Mouse (Mus musculus) testis, adult 2 months (tissue): ENCODE measurements around the gene Slc15a2. TPM values are rescaled to one million over a fixed set of nuclear protein-coding genes. Genes with fewer than 3 reads are reported as not detected.

Experiments used
- H3K27ac ChIP-seq: fragments of 200-500 bp; 2 replicates; pipeline ENCODE4 v1.5.1; 2012; ENCODE audit warnings: low read depth, low read length; ENCODE audit not compliant: control insufficient read depth, insufficient read depth
- H3K27me3 ChIP-seq: fragments of 200-500 bp; 2 replicates; pipeline ENCODE4 v1.6.1; 2012; ENCODE audit warnings: mild to moderate bottlenecking, low read length, moderate library complexity; ENCODE audit not compliant: control insufficient read depth, insufficient read depth
- H3K36me3 ChIP-seq: fragments of 200-500 bp; 2 replicates; pipeline ENCODE4 v1.6.1; 2012; ENCODE audit warnings: mild to moderate bottlenecking, low read length; ENCODE audit not compliant: control insufficient read depth, insufficient read depth
- H3K4me1 ChIP-seq: fragments of 200-500 bp; 2 replicates; pipeline ENCODE4 v1.6.1; 2012; ENCODE audit warnings: low read length; ENCODE audit not compliant: control insufficient read depth, insufficient read depth
- H3K4me3 ChIP-seq: fragments of 200-500 bp; 2 replicates; pipeline ENCODE4 v1.5.1; 2012; ENCODE audit warnings: low read depth, mild to moderate bottlenecking, low read length, moderate library complexity, mixed read lengths; ENCODE audit not compliant: control insufficient read depth
- CTCF ChIP-seq: fragments of 200-500 bp; IDR thresholded peaks from 2 replicates; pipeline ENCODE4 v1.5.1; 2012; ENCODE audit warnings: low read depth, mild to moderate bottlenecking, inconsistent platforms, low read length, moderate library complexity; ENCODE audit not compliant: control insufficient read depth, insufficient read depth, insufficient replicate concordance
- POLR2A ChIP-seq: fragments of 200-500 bp; IDR thresholded peaks from 2 replicates; pipeline ENCODE4 v1.6.1; 2012; ENCODE audit warnings: low read depth, mild to moderate bottlenecking, inconsistent platforms, low read length, moderate library complexity; ENCODE audit not compliant: control insufficient read depth
- polyA plus RNA-seq: library from polyadenylated mRNA; depleted of rRNA; stranded (reverse); fragments of >200 nt; gene quantifications from 2 replicates; pipeline ENCODE4 v1.2.3, GENCODE M21; 2012

The Slc15a2 gene
- polyA plus RNA-seq, 1 experiment = 0.62 TPM

DNA sequence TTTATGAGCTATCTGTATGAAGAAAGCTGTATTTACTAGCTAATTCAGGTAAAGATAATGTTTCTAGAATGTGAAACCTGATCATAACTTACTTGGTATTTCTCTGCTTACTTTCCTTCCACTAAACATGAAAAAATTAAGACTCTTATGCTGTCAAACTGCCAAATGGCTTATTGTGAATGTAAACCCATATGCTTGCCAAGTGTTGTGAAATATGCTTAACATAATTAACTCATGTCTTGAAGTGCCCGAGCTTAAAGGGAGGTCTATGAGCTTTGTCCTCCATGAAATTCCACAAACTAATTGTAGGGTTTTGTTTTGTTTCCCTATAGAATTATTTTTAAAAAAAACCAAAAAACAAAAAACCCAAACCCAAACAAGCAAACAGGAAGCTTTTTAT lies 50.9 kb downstream of the Slc15a2 start:
- TF ChIP-seq CTCF (no peak), POLR2A (no peak)
- H3K4me3 ChIP-seq = no peak overlapping the region
- H3K27me3 ChIP-seq = no peaks in the 10 kb centered on the region
- no peaks in the 10 kb centered on the region for H3K4me1 ChIP-seq
- H3K27ac ChIP-seq = no peak overlapping the region
- no peaks in the 10 kb centered on the region for H3K36me3 ChIP-seq

GRCm38 (mm10) chr16:36732572-36732971 lies 52.2 kb downstream of the Slc15a2 start:
- TF ChIP-seq POLR2A (no peak), CTCF (no peak)
- no peaks in the 10 kb centered on the region for H3K4me1 ChIP-seq
- H3K36me3 ChIP-seq = no peaks in the 10 kb centered on the region
- H3K4me3 ChIP-seq = no peak overlapping the region
- no peaks in the 10 kb centered on the region for H3K27me3 ChIP-seq
- H3K27ac ChIP-seq = no peak overlapping the region

- TF ChIP-seq CTCF = no peak
- no peaks in the 10 kb centered on the region for H3K36me3 ChIP-seq
- H3K27me3 ChIP-seq = no peaks in the 10 kb centered on the region
- no peak overlapping the region for H3K27ac ChIP-seq
- H3K4me3 ChIP-seq = no peak overlapping the region
- no peaks in the 10 kb centered on the region for H3K4me1 ChIP-seq
Measured at GRCm38 (mm10) chr16:36728959-36729358, 55.8 kb downstream of the Slc15a2 start.

- TF ChIP-seq CTCF (no peak), POLR2A (no peak)
- Histone ChIP-seq H3K27ac (no peak overlapping the region), H3K27me3 (no peaks in the 10 kb centered on the region), H3K36me3 (no peaks in the 10 kb centered on the region), H3K4me1 (peaks cover 6% of the 10 kb centered on the region), H3K4me3 (no peak overlapping the region)
Measured at GRCm38 (mm10) chr16:36723880-36724443, 60.8 kb downstream of the Slc15a2 start.

DNA sequence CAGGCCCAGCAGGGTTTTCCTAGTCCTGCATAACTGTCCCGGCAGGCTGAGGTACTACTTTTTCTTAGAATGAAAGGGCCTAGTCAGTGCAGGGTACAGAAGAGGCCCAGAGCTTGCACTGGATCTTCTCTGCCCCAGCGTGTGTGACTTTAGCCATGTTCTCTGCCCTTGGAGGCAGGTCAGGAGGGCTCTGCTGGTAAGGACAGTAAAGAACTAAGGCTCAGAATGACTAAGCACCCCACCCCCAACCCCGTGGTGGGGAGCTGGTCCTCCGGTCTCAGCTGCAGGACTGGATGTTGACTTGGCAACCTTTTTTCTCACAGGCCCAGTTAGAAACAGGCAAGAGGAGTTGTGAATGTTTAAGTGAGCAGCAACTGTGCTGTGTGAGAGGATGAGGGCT lies 62.0 kb downstream of the Slc15a2 start:
- Histone ChIP-seq H3K4me3 (no peak overlapping the region), H3K36me3 (no peaks in the 10 kb centered on the region), H3K27me3 (no peaks in the 10 kb centered on the region), H3K4me1 (peaks cover 6% of the 10 kb centered on the region), H3K27ac (no peak overlapping the region)
- TF ChIP-seq POLR2A (no peak), CTCF (no peak)

- no peaks in the 10 kb centered on the region for H3K36me3 ChIP-seq
- peaks cover 6% of the 10 kb centered on the region for H3K4me1 ChIP-seq
- H3K27me3 ChIP-seq = no peaks in the 10 kb centered on the region
- H3K27ac ChIP-seq = no peak overlapping the region
- TF ChIP-seq CTCF (no peak), POLR2A (no peak)
- no peak overlapping the region for H3K4me3 ChIP-seq
Measured at GRCm38 (mm10) chr16:36720194-36721055, 64.3 kb downstream of the Slc15a2 start.

- Histone ChIP-seq H3K27me3 (no peaks in the 10 kb centered on the region), H3K4me3 (no peak overlapping the region), H3K36me3 (no peaks in the 10 kb centered on the region), H3K4me1 (peaks cover 6% of the 10 kb centered on the region), H3K27ac (no peak overlapping the region)
- TF ChIP-seq CTCF = no peak
- no peak for TF ChIP-seq POLR2A
Measured at GRCm38 (mm10) chr16:36718637-36719036, 66.1 kb downstream of the Slc15a2 start.
